Mouse (Mus musculus) gastrocnemius, adult 2 months (tissue): Measurements from ENCODE around the gene Zfp821. TPM values are rescaled to one million over a fixed set of nuclear protein-coding genes. Genes with fewer than 3 reads are reported as not detected.
A peak's percentile ranks its signal among the peaks of the same experiment; 100 is the strongest.

ENCODE experiments used
- DNase-seq: peaks from one replicate; pipeline ENCODE4 v3.0.0; 2022
- H3K27ac ChIP-seq: fragments of 200-600 bp; 2 replicates; pipeline ENCODE4 v1.8.1; 2022; ENCODE audit warnings: mild to moderate bottlenecking
- H3K4me3 ChIP-seq: fragments of 200-600 bp; 2 replicates; pipeline ENCODE4 v1.8.1; 2022; ENCODE audit warnings: mild to moderate bottlenecking, moderate library complexity
- CTCF ChIP-seq: fragments of 200-600 bp; IDR thresholded peaks from 2 replicates; pipeline ENCODE4 v1.8.1; 2022; ENCODE audit warnings: antibody characterized with exemption, mild to moderate bottlenecking, moderate library complexity
- intact Hi-C: fragments of 180-260 bp; cut with DNase I; formaldehyde crosslinking; loops from one replicate; pipeline ENCODE4 v1.15.1; 2025
- total RNA-seq, 2 experiments: library from RNA; stranded (reverse); gene quantifications; 2 replicates each; pipeline ENCODE4 v1.2.3; 2021

Gene Zfp821
- total RNA-seq, 2 experiments from 2014 or later = 5.8 to 6.0 TPM

GRCm38 (mm10) chr8:109693146-109693900, 12.0 kb upstream of the Zfp821 start, which contains the start of gene Ist1:
Gene Ist1, minus strand, starts transcription at chr8:109693260.
- intact Hi-C loops = loop anchor here (1.0 kb wide), 1 partner anchor 85 kb away; the partner anchor contains the start of gene Dhodh
- peak; percentile 12; the same call in 1 of the 2 replicates for TF ChIP-seq CTCF
- peak; percentile 99 for DNase-seq
- Histone ChIP-seq H3K4me3 (peak within 1 kb of the TSS; percentile 96), H3K27ac (peak within 1 kb of the TSS; percentile 97)

- no peak for DNase-seq
- TF ChIP-seq CTCF = no peak
- Histone ChIP-seq H3K4me3 (no peak overlapping the region), H3K27ac (no peak overlapping the region)
- intact Hi-C loops = no loop called here
These were observed 11.2 kb upstream of the Zfp821 start for GRCm38 (mm10) chr8:109694154-109694553.

GRCm38 (mm10) chr8:109697754-109698153, 7.6 kb upstream of the Zfp821 start:
- no peak for TF ChIP-seq CTCF
- Histone ChIP-seq H3K4me3 (no peak overlapping the region), H3K27ac (no peak overlapping the region)
- intact Hi-C loops = no loop called here
- DNase-seq = no peak

- Histone ChIP-seq H3K27ac (no peak overlapping the region), H3K4me3 (no peak overlapping the region)
- intact Hi-C loops = no loop called here
- no peak for TF ChIP-seq CTCF
- DNase-seq = no peak
These were observed 6.9 kb upstream of the Zfp821 start for GRCm38 (mm10) chr8:109698477-109698876.

GRCm38 (mm10) chr8:109704565-109705319, 604 bp upstream of the Zfp821 start:
- H3K4me3 ChIP-seq = peak overlapping the region; percentile 96
- peak overlapping the region; percentile 87 for H3K27ac ChIP-seq
- no peak for DNase-seq
- intact Hi-C loops = loop anchor here (5.0 kb wide), 1 partner anchor 97 kb away; the partner anchor contains the start of gene Dhodh
- no peak for TF ChIP-seq CTCF

GRCm38 (mm10) chr8:109706076-109706873, 929 bp downstream of the Zfp821 start:
- intact Hi-C loops = loop anchor here (2.0 to 5.0 kb wide), 2 partner anchors 73 to 99 kb away; partner anchors contain the start of genes Ap1g1 and Dhodh
- no peak for DNase-seq
- TF ChIP-seq CTCF = no peak
- peak overlapping the region; percentile 87 for H3K27ac ChIP-seq
- peak overlapping the region; percentile 96 for H3K4me3 ChIP-seq

GRCm38 (mm10) chr8:109706874-109707237, 1.5 kb downstream of the Zfp821 start:
- intact Hi-C loops = loop anchor here (2.0 to 5.0 kb wide), 2 partner anchors 72 to 100 kb away; partner anchors contain the start of genes Ap1g1 and Dhodh
- Histone ChIP-seq H3K27ac (no peak overlapping the region; the same call in 1 of the 2 replicates), H3K4me3 (peak overlapping the region; percentile 96)
- TF ChIP-seq CTCF = peak; percentile 90
- DNase-seq = peak; percentile 79

GRCm38 (mm10) chr8:109707921-109708320, 2.6 kb downstream of the Zfp821 start:
- Histone ChIP-seq H3K27ac (no peak overlapping the region), H3K4me3 (no peak overlapping the region)
- TF ChIP-seq CTCF = no peak
- intact Hi-C loops = loop anchor here (2.0 to 5.0 kb wide), 2 partner anchors 71 to 101 kb away; partner anchors contain the start of genes Ap1g1 and Dhodh
- no peak for DNase-seq

GRCm38 (mm10) chr8:109712521-109712920, 7.2 kb downstream of the Zfp821 start:
- no peak overlapping the region for H3K4me3 ChIP-seq
- DNase-seq = no peak
- intact Hi-C loops = no loop called here
- no peak for TF ChIP-seq CTCF
- H3K27ac ChIP-seq = no peak overlapping the region

GRCm38 (mm10) chr8:109714961-109715360, 9.6 kb downstream of the Zfp821 start:
- TF ChIP-seq CTCF = no peak
- intact Hi-C loops = no loop called here
- DNase-seq = no peak
- H3K27ac ChIP-seq = no peak overlapping the region
- H3K4me3 ChIP-seq = no peak overlapping the region

GRCm38 (mm10) chr8:109725106-109725505, 19.8 kb downstream of the Zfp821 start:
- TF ChIP-seq CTCF = no peak
- intact Hi-C loops = no loop called here
- H3K27ac ChIP-seq = no peak overlapping the region
- no peak for DNase-seq
- H3K4me3 ChIP-seq = no peak overlapping the region

GRCm38 (mm10) chr8:109731012-109731411, 25.7 kb downstream of the Zfp821 start:
- Histone ChIP-seq H3K27ac (no peak overlapping the region), H3K4me3 (no peak overlapping the region)
- intact Hi-C loops = no loop called here
- no peak for TF ChIP-seq CTCF
- DNase-seq = no peak
